Mouse (Mus musculus): ENCODE measurements around the gene Naa35.

The Naa35 gene

GRCm38 (mm10) chr13:59584947-59585647 is at the start of gene Naa35, which contains the start of gene Agtpbp1:
TSS of gene Naa35 (plus strand) at chr13:59585259.
TSS of gene Agtpbp1 (minus strand) at chr13:59585227.
- peak; percentile 98 to 99 for DNase-seq (ENCODE audit: low spot score in 2 of 2)

GRCm38 (mm10) chr13:59535746-59536145 is 49.3 kb upstream of the Naa35 start:
- DNase-seq (ENCODE audit: low spot score in 2 of 2): no peak

GRCm38 (mm10) chr13:59536631-59537030 is 48.4 kb upstream of the Naa35 start:
- no peak for DNase-seq (ENCODE audit: low spot score in 2 of 2)

- DNase-seq (ENCODE audit: low spot score in 2 of 2): no peak
Observed at GRCm38 (mm10) chr13:59538661-59539060, 46.4 kb upstream of the Naa35 start.

- no peak for DNase-seq (ENCODE audit: low spot score in 2 of 2)
Observed at GRCm38 (mm10) chr13:59540030-59540429, 45.0 kb upstream of the Naa35 start.

- DNase-seq (ENCODE audit: low spot score in 2 of 2): no peak
Observed at GRCm38 (mm10) chr13:59542411-59542810, 42.6 kb upstream of the Naa35 start.

- DNase-seq (ENCODE audit: low spot score in 2 of 2): no peak
Observed at GRCm38 (mm10) chr13:59547091-59547490, 38.0 kb upstream of the Naa35 start.

GRCm38 (mm10) chr13:59547716-59548115 is 37.3 kb upstream of the Naa35 start:
- DNase-seq (ENCODE audit: low spot score in 2 of 2): no peak

- no peak for DNase-seq (ENCODE audit: low spot score in 2 of 2)
Observed at GRCm38 (mm10) chr13:59549318-59549798, 35.7 kb upstream of the Naa35 start.

- DNase-seq (ENCODE audit: low spot score in 2 of 2): no peak
Observed at GRCm38 (mm10) chr13:59552286-59552685, 32.8 kb upstream of the Naa35 start.

GRCm38 (mm10) chr13:59552751-59553150 is 32.3 kb upstream of the Naa35 start:
- DNase-seq (ENCODE audit: low spot score in 2 of 2): no peak

- DNase-seq (ENCODE audit: low spot score in 2 of 2): no peak
Observed at GRCm38 (mm10) chr13:59554772-59555505, 30.1 kb upstream of the Naa35 start.

- DNase-seq (ENCODE audit: low spot score in 2 of 2): no peak
Observed at GRCm38 (mm10) chr13:59555613-59556192, 29.4 kb upstream of the Naa35 start.

GRCm38 (mm10) chr13:59556670-59557069 is 28.4 kb upstream of the Naa35 start:
- peak; percentile 6 to 52 for DNase-seq (ENCODE audit: low spot score in 2 of 2)

- peak; percentile 71 for DNase-seq (ENCODE audit: low spot score in 2 of 2)
Observed at GRCm38 (mm10) chr13:59557185-59557985, 27.7 kb upstream of the Naa35 start.

GRCm38 (mm10) chr13:59558776-59559175 is 26.3 kb upstream of the Naa35 start:
- DNase-seq (ENCODE audit: low spot score in 2 of 2): no peak

- no peak for DNase-seq (ENCODE audit: low spot score in 2 of 2)
Observed at GRCm38 (mm10) chr13:59562471-59562870, 22.6 kb upstream of the Naa35 start.

- DNase-seq (ENCODE audit: low spot score in 2 of 2): no peak
Observed at GRCm38 (mm10) chr13:59564505-59564904, 20.6 kb upstream of the Naa35 start.

- no peak for DNase-seq (ENCODE audit: low spot score in 2 of 2)
Observed at GRCm38 (mm10) chr13:59564923-59565322, 20.1 kb upstream of the Naa35 start.

- DNase-seq (ENCODE audit: low spot score in 2 of 2): no peak
Observed at GRCm38 (mm10) chr13:59565945-59566520, 19.0 kb upstream of the Naa35 start.

- no peak for DNase-seq (ENCODE audit: low spot score in 2 of 2)
Observed at GRCm38 (mm10) chr13:59571107-59571506, 14.0 kb upstream of the Naa35 start.

All from urinary bladder, adult 18-20 months (tissue).